Mouse (Mus musculus) kidney, postnatal 10 days (tissue): ENCODE data around the gene Prune2.
"Not testable (repeated sequence)": the region's sequence is repeated elsewhere in the genome, so short reads cannot be mapped to it uniquely, and the experiment has no call there.

Experiments used
- DNase-seq: peaks from one replicate; pipeline ENCODE4 v3.0.0; 2021; ENCODE audit warnings: mixed read lengths

Gene Prune2

DNA sequence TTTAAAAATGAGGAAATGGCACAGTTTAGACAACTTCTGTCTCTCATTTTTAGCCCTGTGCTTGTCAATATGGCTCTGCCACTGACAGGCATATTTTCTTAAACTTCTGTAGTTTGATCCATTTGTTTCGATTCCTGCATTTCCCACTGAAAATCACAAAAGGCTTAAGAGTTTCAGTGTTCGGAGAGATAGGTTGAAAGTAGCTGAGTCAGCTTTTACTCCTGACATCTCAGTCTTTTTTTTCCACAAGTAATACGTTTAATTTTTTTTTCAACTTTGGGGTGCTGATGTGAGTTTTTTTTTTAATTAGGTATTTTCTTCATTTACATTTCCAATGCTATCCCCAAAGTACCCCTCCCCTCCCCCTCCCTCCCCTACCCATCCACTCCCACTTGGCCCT, 174.6 kb downstream of the Prune2 start:
- DNase-seq = no peak

DNA sequence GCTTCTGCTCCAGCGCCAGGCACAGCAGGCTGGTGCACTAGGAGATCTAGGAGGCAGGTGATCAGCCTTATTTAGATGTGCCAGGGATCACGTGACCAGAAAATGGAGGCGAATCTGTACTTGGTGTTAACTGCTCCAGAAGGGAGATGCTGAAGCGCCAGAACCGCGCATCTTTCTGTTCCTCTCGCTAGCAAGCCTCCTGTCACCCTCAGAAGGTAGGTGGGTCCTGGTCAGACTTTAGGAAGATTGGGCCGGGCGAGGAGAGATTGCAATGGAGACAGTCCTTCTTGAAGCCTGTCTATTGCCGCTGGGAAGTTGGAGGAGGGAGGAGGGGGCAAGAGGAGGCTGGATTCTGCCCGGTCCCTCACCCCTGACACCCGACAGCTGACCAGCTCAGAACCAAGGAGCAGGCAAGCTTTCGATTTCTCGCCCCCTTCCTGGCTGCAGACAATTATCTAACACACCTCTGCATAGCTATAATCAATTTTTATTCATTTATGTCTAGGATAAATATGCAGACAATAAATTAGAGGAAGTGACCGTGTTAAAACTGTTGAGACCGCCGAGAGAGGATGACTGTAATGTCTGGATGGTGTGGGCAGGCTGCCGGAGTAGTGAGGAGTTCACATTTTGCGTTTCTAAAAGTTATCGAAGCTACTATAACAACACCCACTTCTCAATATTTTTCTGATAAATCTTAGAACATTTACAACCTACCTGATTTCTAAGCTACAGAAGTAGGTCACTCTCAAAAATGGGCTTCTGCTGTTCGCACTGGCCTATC, 181.0 kb downstream of the Prune2 start:
- DNase-seq = peak; percentile 39

DNA sequence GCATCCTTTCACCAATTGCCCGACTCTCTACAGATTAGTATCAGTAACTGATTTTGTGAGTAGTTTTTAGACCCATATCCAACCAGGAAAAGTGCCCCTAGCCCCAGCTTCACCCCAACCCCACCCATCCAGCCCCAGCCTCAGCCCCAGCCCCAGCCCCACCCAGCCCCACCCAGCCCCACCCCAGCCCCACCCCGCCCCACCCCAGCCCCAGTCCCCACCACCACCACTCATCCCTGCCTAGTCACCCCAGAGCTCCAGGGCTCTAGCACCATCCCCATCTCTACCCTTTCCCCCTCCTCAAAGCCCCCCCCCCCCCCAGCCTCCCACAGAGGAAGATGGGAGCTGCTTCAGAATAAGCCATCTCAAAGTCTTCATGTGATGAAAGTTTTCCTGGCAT, 181.7 kb downstream of the Prune2 start:
- no peak for DNase-seq

DNA sequence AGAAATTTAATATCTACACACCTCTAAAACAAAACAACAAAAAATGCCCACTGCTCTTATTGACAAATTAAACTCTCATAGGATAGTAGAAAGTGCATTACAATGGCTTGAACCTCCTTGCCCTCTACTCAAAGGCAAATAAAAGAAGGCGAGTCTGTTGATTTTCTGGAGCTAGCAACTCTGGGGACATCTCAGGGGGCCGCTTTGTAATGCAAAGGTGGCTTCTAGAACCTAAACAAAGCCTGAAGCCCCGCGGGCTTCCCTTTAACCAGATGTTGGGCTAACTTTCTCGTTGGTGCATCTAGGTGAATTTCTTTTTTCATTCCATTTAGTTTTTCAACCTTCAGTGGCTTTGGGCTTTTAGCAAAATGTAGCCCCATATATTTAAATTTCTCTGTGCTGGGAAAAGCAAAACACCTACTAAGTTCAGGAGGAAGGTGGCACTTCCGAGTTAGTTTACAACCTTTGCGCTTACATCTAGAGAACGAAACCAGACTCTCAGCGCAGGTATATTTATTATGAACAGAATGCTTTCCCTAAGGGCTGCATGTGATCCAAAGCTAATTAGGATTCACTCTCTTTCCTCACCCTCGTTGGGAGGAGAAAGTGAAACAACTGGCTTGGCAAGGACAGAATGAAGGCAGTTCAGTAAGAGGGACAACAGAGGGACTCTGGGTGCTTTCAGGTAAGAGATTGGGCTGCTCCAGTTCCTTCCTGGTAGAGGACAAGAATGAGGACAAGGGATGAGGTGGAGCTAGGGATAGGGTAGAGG, 182.4 kb downstream of the Prune2 start:
- no peak for DNase-seq

DNA sequence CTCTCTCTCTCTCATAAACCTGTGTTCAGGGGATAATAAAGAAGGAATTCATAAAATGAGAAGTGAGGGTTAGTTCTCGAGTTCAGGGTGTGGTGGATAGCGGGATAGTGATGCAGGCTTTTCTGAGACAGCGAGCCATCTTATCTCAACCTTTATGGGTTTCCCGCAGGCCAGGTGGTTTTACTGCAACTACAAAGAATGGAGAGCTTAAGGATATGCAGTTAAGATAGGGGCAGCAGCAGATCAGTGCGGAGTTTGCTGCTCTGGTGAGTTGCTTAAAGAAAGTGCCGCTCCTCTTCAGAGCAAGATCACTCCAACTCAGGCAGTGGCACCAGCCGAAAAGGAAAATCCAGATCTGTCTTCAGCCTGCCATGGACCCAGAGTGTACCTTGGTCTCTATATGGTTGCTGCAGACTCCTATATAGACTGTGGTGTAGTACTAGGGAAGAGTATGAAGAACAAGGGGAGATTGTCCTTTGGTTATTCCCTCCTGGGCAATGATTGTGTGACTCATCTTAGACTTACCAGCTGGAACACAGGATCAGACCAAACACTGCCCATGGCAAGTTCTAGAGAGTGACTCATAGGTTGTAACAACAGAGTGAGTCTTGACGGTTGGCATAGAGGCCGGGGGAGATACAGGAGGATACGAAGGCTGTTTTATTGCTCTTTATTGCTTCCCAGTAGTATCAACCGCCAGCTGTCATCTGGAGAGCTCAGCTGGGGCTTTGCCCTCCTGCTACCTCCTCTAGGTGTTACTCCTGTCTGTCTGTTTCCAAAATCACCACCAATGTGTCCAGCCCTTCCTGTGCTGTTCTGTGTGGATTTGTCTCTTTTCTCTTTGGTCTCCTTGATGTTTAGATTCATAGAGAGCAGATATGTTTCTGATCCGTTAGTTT, 184.3 kb downstream of the Prune2 start:
- no peak for DNase-seq

DNA sequence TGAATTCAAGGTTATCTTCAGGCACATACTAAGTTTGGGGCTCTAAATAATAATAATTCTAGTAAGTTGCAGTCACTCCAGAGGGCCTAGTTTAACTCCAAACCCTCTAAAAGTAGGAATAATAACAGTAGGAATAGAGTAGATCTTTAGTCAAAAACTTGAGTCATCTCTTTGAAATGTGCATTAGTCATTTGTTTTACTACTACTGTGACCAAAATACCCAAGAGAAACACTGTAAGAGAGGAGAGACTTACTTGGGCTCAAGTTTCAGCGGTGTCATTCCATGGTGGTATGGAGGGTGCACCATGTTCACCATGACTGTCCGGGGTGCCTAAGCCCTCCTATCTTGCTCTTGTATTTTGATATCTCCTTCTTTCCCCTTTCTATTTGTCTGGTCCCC, 187.3 kb downstream of the Prune2 start:
- DNase-seq = no peak

DNA sequence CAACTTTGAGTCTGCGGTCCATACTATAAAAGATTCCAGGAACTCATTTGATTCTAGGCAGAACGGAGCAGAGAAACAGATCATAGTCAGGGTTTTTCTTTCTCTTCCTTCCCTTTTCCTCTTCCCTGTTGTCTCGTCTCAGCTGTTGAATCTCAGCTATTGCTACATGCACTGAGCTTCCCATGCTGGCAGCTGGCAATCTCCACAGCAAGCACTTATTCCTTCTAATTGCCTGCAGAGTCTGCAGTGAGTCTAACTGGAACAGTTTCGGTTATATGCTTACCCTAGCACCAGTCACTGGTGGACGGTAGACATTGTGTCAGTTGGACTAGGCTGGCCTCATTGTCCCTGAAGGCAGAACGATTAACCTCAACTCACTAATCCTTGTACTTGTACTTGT, 188.3 kb downstream of the Prune2 start:
- DNase-seq = no peak

DNA sequence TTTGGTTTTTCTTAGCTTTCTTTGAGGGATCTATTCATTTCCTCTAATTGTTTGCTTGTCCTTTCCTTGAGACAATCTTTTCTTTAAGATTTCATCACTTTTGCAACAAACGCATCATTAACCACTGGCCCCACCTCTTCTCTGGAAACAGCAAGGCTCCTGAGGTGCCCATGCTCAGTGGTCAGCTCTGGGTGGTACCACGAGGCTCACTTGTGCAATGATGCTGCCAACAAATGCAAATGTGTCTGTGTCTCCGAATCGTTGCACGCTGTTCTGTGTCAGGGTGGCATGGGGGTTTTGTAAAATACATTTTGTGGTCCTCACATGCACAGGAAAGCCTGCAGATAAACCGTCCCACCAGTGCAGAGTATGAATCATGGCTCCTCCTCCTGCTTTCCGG, 194.1 kb downstream of the Prune2 start:
- no peak for DNase-seq

DNA sequence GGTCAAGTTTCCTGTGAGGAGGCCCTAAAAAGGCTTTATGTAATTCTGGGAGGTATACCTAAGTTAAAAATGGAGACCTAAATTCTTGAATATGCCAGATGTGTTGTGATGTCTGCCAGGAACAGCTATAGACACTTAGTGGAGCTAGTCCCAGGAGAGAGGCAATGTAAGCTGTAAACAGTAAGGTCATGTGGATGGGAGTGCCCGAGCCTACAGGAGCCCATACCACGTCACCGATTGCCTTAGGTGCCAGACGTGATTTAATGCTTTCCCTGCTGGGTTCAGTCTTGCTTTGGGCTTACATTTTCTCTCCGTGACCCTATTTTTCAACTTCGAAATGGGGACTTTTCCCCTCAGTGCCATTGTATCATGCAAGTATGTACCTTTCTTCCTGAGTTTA, 195.9 kb downstream of the Prune2 start:
- no peak for DNase-seq

DNA sequence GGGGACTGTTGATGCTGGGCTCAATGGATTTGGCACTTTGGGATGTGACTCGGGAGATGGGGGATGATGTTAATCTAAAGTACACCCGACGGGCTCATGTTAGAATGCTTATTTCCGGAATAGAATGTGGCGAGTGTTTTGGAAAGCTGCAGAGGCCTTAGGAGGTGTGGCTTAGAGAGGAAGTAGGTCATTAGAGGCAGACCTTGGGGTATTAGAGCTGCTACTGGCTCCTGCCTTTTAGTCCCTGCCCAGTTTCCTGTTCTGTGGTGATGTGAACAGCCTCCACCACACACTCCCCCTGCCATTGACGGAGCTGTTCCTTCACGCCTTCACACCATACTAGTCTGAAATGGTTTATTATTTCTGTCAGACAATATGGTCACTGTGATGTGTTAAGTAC, 196.5 kb downstream of the Prune2 start:
- DNase-seq = no peak

DNA sequence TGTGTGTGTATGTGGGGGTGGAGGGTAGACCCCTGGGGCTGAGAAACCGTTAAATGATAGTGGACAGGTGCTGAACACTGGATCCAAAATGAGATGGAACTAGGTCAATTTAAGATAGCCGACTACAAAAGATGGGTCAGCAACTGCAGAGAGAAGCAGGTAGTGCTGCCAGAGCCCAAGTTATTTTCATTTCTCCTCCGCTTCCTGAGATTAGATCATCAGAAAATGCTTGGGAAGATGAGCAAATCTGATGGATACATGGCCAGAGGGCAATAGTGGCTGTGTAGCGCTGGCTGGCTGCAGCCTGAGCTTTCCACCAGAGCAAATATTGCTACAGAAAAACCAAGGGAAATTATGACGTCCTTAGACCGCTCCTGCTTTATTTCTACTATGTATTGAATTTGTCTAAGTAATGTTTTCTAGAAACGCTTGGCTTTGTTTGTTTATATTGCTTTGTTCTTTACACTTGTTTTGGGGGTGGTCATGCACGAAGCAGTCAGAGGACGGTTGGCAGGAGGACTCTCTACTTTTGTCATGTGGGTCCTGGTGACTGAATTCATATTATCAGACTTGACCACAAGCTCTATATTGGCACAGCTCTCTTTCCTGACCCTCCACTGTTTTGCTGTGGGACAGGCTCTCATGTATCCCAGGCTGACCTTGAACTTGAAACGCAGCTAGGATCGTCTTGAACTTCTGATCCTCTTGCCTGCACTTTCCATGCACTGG, 198.2 kb downstream of the Prune2 start:
- no peak for DNase-seq

DNA sequence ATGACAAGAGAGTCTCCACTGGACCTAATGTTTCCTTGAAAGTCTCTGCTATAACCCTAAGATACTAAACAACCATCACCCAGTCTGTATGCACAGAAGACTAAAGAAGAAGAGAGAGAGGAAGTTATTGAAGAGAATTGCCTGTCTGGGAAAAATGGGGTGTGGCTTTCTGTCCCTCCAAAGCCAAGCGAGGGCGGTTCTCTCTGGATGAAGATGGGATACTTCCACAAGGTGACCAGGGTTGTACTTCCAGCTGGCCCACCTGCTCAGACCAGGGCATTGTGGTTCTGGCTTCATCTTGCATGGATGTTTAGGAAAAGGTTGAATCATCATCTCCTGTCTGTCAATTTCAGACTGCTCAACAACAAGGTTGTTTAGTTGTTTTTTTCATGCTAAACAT, 199.3 kb downstream of the Prune2 start:
- no peak for DNase-seq

DNA sequence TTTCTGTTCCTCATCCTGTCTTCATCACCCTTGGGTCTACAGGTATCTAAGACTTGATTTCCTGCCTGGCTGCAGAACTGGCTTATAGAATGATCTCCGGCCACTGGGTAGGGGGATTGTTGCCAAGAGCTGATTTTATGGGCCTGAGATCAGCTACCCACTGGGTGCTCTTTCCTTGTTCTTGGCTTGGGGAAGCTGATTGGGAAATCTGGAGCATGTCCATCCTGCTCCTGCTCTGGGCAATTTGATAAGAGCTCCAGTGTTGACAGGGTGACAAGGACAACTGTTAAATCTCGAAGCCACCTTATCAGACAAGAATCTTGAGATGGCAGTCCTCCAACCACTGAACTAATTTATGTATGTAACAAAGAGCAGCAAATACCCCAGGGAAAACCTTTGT, 203.8 kb downstream of the Prune2 start:
- no peak for DNase-seq

DNA sequence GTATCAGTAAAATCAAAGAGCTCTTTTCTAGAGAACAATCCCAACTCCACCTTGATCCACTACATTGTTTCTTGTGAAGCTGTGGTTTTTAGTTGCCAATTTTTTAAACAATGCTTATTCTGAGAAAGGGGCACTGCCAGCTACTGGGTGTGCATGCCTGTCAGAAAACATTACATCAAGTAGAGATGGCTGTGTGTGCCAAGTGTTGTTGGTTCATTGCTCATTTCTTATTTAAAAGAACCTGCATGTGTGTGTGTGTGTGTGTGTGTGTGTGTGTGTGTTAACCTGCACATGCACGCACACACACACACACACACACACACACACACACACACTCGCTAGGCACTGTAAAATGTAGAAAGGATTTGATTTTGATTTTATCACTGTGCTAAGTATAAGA, 204.3 kb downstream of the Prune2 start:
- DNase-seq = no peak

DNA sequence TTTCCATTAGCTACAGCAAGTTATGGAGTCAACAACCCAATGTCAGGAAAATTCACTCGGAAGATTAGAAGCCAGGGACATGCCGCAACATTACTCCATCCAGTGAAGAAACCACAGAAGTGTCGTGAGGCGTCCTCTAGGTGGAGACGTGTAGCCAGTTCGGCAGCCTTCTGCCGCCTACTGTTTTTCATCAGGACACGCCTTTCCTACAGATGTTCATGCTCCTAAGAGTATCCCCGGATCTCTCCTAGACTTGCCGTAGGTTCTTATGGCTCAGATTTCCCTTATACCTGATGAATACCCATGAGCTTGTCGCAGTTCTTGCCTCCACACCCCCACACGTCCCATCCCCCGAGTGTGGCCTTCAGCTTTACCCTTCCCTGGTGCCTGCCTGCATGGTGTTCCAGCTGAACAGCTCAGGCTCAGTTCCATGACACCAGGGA, 207.6 kb downstream of the Prune2 start:
- peak; percentile 68 for DNase-seq

DNA sequence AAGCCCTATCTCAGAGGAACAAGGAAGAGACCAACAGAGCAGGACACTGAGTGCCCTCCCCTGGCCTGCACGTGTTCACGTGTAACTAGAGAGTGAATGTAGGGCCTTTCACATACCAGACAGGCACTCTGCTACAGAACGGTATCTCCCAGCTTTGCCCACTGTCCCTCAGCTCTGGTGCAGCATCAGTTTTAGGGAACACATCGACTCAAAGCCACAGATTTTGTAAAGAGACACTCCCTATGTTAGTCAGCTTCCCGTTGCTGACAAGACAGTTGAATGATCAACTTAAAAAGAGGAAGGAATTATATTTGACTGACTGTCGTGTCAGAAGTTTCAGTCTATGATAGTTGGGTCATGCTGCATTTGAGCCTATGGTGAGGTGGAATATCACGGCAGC, 210.4 kb downstream of the Prune2 start:
- peak; percentile 10 for DNase-seq

DNA sequence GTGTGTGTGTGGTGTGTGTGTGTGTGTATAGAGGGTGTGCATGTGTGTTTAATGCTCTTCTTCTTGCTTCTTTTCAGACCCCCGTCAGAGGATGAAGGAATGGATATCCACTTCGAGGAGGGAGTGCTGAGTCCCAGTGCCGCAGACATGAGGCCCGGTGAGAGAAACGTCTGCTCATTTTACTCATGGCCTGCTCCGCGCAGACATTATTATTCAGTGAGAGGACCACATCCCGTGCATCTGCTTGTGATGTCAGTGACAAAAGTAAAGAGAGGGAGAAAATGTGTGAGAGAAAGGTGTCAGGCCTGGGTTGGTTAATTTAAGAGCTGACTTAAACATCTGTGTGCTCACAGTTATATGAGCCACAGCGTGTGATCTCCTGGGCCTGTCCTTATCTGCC, 212.3 kb downstream of the Prune2 start:
- DNase-seq = no peak

DNA sequence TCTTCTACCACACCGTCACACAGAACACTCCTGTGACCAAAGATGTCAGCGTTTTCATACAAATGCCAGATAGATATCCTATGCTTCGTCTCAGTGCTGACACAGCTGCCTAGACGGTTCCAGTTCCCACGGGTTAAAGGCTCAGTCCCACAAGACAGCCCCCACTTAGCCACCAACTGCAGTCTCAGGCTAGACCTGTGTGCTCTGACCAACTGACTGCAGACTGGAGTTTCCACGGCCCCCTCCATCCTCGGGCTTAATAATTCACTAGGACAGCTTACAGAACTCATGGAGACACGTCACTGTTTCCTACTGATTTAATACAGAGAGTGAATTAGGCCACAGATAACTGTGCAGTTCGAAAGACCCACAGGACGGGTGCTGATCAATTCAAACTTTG, 213.8 kb downstream of the Prune2 start:
- DNase-seq = peak; percentile 7

DNA sequence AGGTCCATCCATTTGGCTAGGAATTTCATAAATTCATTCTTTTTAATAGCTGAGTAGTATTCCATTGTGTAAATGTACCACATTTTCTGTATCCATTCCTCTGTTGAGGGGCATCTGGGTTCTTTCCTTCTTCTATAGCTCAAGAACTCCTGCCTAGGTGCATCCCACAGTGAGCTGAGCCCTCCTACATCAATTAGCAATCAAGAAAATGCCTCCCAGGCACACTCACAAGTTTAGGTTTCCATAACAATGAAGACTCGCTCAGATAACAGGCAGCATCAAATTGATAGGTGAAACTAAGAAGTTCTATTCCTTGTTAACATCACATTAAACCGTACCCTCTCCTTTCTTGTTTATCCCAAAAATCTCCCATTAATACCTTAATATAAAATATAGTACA, 218.6 kb downstream of the Prune2 start:
- not testable (repeated sequence) for DNase-seq

DNA sequence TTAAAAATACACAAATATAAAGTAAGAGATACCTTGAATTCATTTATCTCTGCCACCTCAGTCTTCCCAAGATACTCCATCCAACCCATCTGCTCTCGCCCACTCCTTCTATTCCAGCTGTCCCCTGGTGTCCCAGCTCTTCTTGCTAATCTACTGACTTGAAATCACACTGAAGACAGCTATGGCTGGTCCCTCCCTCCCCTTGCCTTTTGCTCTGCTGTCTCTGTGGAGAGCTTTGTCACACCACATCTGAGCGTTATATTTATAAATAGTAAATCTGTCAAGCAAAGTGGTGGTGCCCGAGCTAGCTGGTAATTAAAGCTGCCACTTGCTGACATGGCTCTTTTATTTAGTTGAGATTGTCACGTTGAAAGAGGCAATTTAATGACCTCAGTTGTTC, 224.6 kb downstream of the Prune2 start:
- DNase-seq = no peak

DNA sequence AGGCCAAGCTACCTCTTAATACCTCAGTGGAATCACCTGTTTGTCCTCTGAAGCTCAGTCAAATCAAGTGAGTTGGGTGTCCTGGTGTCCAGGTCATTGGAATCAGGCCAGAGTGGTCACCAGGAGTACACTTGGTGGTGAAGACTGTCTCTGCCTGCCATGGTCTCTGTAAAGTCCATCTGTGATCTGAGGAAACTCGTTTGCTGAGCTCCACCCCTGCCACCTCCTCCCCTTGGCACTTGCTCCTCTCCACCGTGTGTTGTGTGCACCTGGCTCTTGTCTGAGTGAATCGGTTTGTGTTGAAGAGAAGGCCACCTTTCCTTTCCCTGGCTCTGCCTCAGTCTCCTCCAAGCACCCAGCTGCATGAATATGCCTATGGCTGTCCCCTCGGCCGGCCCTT, 238.8 kb downstream of the Prune2 start:
- DNase-seq = no peak

DNA sequence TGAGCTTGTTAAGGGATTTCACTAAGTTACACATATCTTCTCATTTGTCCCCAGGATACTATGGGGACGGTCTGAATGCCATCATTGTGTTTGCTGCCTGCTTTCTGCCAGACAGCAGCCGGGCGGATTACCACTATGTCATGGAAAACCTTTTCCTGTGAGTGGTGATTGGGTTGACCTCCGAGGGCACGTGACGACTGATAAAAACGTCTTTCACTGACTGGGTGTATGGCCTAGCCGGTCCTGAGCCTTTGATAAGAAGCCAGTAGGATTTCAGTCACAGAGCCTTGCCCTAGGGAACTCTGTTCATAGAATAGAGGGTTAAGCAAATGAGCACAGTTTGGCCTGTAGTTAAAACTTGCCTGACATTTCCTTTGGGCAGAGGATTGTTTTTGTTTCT, 243.1 kb downstream of the Prune2 start:
- no peak for DNase-seq

DNA sequence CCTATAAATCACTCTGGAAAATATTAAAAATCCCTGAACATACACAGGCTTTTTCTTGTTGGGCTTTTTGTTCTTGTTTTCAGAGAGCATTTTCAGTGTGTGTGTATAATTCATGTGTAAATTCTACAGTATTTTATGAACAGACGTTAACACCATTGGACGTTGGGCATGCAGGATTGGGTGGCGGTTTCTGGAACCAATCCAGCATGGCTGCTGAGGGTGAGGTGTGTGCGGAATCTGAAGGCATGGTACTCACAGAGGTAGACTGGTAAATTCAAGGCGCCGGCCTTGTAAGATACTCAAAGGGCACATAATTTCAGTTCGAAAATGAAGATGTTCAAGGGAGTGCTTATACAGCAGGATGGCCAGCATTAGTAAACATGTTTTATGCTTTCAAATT, 251.2 kb downstream of the Prune2 start:
- no peak for DNase-seq
